Mouse (Mus musculus) kidney, adult 9 months (tissue): Measurements from ENCODE around the gene Btbd19.

Experiments used
- DNase-seq: peaks from one replicate; pipeline ENCODE4 v3.0.0; 2022

The Btbd19 gene

DNA sequence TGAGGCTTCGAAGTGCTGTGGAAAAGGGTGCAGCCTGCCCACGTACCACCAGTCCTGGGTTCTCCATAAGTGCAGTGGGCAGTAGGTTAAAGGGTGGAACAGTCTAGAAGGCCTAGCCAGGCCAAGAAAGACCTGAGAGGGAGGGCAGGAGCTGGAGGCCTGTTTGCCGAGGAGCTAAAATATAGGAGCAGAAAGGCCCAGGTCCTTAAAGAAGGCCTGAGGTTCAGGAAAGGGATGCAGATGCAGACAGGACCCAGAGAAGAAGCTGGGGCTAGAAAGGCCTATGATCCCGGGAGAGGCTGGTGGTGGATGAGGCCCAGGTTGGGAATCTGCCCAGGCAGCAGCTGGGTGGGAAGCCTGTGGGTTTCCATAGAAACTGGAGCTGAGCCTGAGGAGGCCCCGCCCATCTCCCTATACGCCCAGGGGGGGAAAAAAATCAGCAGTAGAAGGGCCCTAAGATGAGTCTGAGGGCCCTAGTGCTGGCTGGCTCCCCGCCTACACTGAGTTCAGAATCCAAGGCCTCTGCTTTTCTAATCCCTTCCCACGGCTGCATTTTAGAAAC, at the start of gene Btbd19:
TSS of gene Btbd19 (minus strand) at position 378 of the 562 bp plus-strand sequence.
- peak; percentile 56 for DNase-seq

- no peak for DNase-seq
Observed at GRCm38 (mm10) chr4:117169936-117170335, 44.4 kb upstream of the Btbd19 start.

GRCm38 (mm10) chr4:117161183-117161582, 35.7 kb upstream of the Btbd19 start:
- DNase-seq, result no peak

DNA sequence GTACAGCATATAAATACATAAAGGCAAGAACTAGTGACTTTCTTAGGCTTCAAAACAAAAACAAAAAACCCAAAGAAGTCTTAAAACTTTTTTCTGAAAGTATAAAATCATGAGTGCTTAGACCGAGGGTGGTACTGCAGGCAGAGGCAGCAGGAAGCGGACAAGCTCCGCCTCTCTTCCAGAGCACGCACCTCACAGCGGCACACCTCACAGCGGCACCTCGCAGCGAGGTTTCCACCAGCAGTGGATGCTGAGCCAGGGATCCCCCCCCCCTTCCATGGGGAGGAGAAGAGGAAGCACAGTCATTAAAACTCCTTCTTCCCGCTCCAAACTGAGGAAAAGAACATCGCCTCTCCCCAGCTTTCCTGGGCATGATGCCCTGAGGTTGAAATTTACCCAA, 34.1 kb upstream of the Btbd19 start:
- no peak for DNase-seq

DNA sequence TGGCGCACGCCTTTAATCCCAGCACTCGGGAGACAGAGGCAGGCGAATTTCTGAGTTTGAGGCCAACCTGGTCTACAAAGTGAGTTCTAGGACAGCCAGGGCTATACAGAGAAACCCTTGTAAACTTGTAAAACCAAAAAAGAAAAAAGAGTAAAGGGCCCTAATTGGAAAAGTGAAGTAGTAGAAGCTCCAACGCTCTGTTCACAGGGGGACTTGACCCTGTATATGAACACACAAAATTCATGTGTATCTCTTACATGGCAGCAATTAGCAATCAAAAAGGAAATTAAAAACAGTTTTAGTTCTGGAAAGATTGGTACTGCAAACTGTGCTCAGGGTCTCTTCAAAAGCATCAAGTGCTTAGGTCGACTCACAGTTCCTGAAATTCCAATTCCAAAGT, 30.8 kb upstream of the Btbd19 start:
- no peak for DNase-seq

GRCm38 (mm10) chr4:117155792-117156355, 30.3 kb upstream of the Btbd19 start, which contains the start of gene Rps8:
TSS of gene Rps8 (minus strand) at chr4:117156243.
- DNase-seq, result peak; percentile 90

- DNase-seq, result no peak
Observed at GRCm38 (mm10) chr4:117155020-117155791, 29.7 kb upstream of the Btbd19 start.

DNA sequence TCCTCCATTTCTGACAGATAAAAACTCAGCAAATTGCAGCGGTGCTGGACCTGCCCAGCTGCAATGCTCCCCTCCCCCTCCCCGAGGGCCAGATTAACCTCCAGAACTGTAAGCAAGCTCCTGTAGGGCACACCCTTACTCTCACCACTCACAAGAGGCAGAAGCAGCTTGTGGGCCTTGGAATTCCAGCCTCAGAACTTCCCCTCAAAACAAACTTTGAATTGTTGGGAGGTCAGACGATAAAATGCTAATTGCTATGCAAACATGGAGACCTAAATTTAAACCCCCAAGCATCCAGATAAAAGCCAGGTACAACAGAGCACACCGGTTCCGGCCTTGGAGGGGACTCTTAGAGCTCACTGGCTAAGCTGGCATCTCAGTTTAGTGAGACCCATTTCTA, 27.2 kb upstream of the Btbd19 start:
- DNase-seq, result no peak

DNA sequence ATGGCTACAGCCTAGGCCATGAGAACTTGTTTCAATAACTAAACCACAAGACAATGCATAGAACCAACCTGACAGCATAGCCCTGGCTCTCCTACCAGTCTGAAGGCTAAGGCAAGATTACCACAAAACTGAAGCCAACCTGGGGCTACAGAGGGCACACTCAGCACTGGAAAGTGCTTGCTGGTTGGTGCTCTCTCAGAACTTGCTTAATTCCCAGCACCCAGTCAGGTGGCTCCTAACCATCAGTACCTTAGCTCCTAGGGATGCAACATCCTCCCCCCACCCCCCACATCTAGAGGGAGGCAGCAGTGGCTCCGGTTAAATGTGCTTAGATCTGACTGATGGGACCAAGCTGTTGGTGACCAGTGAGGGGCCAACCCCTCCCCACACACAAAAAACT, 25.9 kb upstream of the Btbd19 start:
- DNase-seq, result no peak

GRCm38 (mm10) chr4:117150212-117150733, 24.7 kb upstream of the Btbd19 start:
- no peak for DNase-seq

- DNase-seq, result no peak
Observed at GRCm38 (mm10) chr4:117149291-117150211, 24.0 kb upstream of the Btbd19 start.

DNA sequence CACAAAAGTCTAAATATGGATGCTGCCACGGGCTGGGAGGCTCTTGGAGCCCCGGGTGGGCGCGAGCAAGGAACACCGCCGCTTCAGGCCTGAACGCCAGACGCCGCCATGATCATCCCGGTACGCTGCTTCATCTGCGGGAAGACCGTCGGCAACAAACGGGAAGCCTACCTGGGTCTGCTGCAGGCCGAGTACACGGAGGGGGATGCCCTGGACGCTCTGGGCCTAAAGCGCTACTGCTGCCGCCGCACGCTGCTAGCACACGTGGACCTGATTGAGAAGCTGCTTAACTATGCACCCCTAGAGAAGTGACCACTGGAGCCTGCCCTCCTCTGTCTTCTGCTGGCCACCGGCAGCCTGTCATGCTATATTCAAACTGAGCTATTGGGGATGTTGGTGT, 23.3 kb upstream of the Btbd19 start:
- DNase-seq, result no peak

DNA sequence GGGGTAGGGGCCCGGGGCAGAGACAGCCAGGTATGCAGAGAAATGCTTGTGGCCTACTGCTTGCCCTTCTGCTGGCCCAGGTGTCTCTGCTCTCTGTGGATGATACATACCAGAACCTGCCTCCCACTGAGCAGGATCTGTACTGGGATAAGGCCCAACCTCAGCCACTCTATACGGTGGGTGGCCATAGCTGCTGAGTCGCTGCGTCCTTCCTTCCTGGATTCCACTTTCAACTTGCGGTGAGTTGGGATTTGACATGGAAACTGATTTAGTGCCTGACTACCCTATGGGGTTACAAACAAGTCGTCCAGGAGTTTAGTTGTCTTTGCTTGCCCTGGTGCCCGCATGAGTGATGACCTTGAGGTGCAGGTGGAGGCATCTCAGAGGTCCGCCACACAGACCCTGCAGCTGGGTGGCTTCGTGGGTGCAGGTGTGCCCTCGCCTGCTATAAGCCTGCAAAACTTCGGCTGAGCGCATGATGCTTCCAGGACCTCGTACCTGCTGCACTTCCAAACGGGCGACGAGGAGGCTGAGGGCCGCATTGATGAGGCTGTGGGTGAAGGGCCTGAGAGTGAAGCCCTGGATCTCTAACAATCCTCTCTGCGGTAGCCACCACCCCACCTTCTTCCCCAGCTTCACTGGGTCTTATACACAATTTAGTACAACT, 22.7 kb upstream of the Btbd19 start:
- no peak for DNase-seq

- peak; percentile 95 for DNase-seq
Observed at GRCm38 (mm10) chr4:117146176-117146575, 20.7 kb upstream of the Btbd19 start.

- DNase-seq, result no peak
Observed at GRCm38 (mm10) chr4:117145248-117145647, 19.7 kb upstream of the Btbd19 start.

- no peak for DNase-seq
Observed at GRCm38 (mm10) chr4:117143023-117143422, 17.5 kb upstream of the Btbd19 start.

GRCm38 (mm10) chr4:117140613-117141012, 15.1 kb upstream of the Btbd19 start:
- no peak for DNase-seq

DNA sequence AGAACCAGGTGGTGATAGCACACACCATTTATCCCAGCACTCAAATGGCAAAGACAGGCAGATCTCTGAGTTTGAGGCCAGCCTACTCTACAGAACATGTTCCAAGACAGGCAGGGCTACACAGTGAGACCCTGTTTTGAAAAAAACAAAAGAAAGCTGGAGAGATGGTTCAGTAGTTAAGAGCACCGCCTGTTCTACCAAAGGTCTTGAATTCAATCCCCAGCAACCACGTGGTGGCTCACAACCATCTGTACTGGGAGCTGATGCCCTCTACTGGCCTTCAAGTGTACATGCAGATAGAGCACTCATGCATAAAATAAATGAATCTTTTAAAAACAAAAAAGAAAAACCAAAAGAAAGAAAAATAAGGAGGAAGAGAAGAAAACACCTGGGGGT, 13.7 kb upstream of the Btbd19 start:
- peak; percentile 81 for DNase-seq

GRCm38 (mm10) chr4:117138295-117139216, 13.0 kb upstream of the Btbd19 start:
- DNase-seq, result no peak

DNA sequence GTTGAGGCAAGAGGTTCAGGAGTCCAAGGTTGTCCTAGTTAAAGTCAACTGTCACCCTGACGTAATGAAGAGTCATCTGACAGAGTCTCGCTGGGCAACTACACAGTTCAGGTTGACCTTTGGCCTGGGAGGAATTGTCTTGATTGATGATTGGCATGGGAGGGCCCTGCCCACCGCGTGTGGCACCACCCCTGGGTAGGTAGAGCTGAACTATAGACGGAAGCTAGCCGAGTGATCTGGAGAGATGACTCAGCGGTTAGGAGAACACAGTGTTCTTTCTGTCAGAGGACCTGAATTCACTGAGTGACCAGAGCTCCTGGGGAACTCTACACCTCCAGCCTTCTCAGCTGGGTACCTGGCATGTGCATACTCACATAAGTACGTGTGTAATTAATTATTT, 10.5 kb upstream of the Btbd19 start:
- peak; percentile 98 for DNase-seq

DNA sequence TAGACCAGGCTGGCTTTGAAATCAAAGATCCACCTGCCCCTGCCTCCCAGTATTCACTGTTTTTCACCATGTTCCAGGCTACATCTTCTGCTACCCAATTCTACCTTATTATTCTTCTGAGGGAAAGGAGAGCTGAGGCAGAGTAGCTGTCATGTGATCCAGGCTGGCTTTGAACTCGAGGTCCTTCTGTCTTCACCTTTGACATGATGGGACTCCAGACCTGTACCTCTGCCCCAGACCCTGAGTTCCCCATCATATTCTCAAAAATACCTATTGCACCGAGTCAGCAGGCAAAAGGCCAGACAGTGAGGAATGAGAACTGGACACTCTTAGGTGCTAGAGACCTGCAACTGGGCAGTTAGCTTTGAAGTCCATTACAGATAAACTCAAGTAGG, 9.1 kb upstream of the Btbd19 start:
- DNase-seq, result peak; percentile 50
